Mouse (Mus musculus) pancreas, adult 10 weeks (tissue): ENCODE measurements around the gene Hivep1. TPM values are rescaled to one million over a fixed set of nuclear protein-coding genes. Genes with fewer than 3 reads are reported as not detected.

Experiments
- polyA plus RNA-seq: library from polyadenylated mRNA; stranded (reverse); fragments of 350-450 nt; fragmentation: Illumina TruSeq; extraction: RNeasy Lipid Tissue Mini Kit (QIAGEN cat#74804); gene quantifications from one replicate; pipeline ENCODE4 v1.2.3, GENCODE M21; 2015; ENCODE audit warnings: low read depth, low replicate concordance; ENCODE audit not compliant: insufficient read depth

Gene Hivep1
- polyA plus RNA-seq: 4.0 TPM

GRCm38 (mm10) chr13:42051961-42052695 is at the start of gene Hivep1:
Hivep1 (plus strand) TSS chr13:42052021.

Other genes starting within 250 kb of the Hivep1 start
- gene Adtrp, start 204.3 kb upstream of the Hivep1 start, polyA plus RNA-seq: not detected
- gene Edn1, start 249.5 kb downstream of the Hivep1 start, polyA plus RNA-seq: 2.7 TPM